Mouse (Mus musculus): Measurements from ENCODE around the gene Pabpn1.

Pabpn1 gene

GRCm38 (mm10) chr14:54892200-54892599, at the start of gene Pabpn1:
Pabpn1 (plus strand) TSS chr14:54892500.
- DNase-seq, result no peak

- peak; percentile 26 for DNase-seq
Measured at GRCm38 (mm10) chr14:54843461-54843860, 48.8 kb upstream of the Pabpn1 start.

- no peak for DNase-seq
Measured at GRCm38 (mm10) chr14:54855726-54856125, 36.6 kb upstream of the Pabpn1 start.

GRCm38 (mm10) chr14:54856703-54857102, 35.6 kb upstream of the Pabpn1 start:
- DNase-seq, result no peak

GRCm38 (mm10) chr14:54857891-54858290, 34.4 kb upstream of the Pabpn1 start:
- no peak for DNase-seq

- peak; percentile 69 for DNase-seq
Measured at GRCm38 (mm10) chr14:54860511-54860910, 31.8 kb upstream of the Pabpn1 start.

GRCm38 (mm10) chr14:54863501-54864312, 28.6 kb upstream of the Pabpn1 start:
- DNase-seq, result peak; percentile 96

GRCm38 (mm10) chr14:54864313-54865036, 27.8 kb upstream of the Pabpn1 start:
- DNase-seq, result no peak

GRCm38 (mm10) chr14:54865626-54866025, 26.7 kb upstream of the Pabpn1 start:
- no peak for DNase-seq

GRCm38 (mm10) chr14:54866268-54866667, 26.0 kb upstream of the Pabpn1 start:
- DNase-seq, result no peak

GRCm38 (mm10) chr14:54866936-54867335, 25.4 kb upstream of the Pabpn1 start:
- DNase-seq, result no peak

GRCm38 (mm10) chr14:54868026-54868425, 24.3 kb upstream of the Pabpn1 start:
- no peak for DNase-seq

GRCm38 (mm10) chr14:54870861-54871260, 21.4 kb upstream of the Pabpn1 start, which contains the start of gene Homez:
Homez (minus strand) TSS chr14:54870961.
- no peak for DNase-seq

GRCm38 (mm10) chr14:54874165-54874564, 18.1 kb upstream of the Pabpn1 start:
- DNase-seq, result no peak

GRCm38 (mm10) chr14:54875844-54876538, 16.3 kb upstream of the Pabpn1 start:
- peak; percentile 51 for DNase-seq

GRCm38 (mm10) chr14:54876539-54877047, 15.7 kb upstream of the Pabpn1 start:
- peak; percentile 95 for DNase-seq

GRCm38 (mm10) chr14:54877048-54877715, 15.1 kb upstream of the Pabpn1 start, which contains the start of gene Ppp1r3e:
Ppp1r3e (minus strand) TSS chr14:54877550.
- DNase-seq, result peak; percentile 84

GRCm38 (mm10) chr14:54883154-54884021, 8.9 kb upstream of the Pabpn1 start, which contains the start of the genes Bcl2l2 and Gm20521:
Bcl2l2 (plus strand) TSS chr14:54883377.
Gm20521 (plus strand) TSS chr14:54883441.
- peak; percentile 93 for DNase-seq

- no peak for DNase-seq
Measured at GRCm38 (mm10) chr14:54884022-54884712, 8.1 kb upstream of the Pabpn1 start.

- no peak for DNase-seq
Measured at GRCm38 (mm10) chr14:54885309-54885708, 7.0 kb upstream of the Pabpn1 start.

Measured in kidney, postnatal 14 days (tissue).